Mouse (Mus musculus) heart, embryonic 14.5 days (tissue): ENCODE data around the gene Acrv1. TPM values are rescaled to one million over a fixed set of nuclear protein-coding genes. Genes with fewer than 3 reads are reported as not detected.

Experiments used
- ATAC-seq: fragments of 200-750 bp; cut with Nextera tagmentation; 2 replicates; pipeline ENCODE4 v1.8.0; 2017; ENCODE audit warnings: low read depth, moderate TSS enrichment; ENCODE audit not compliant: insufficient number of reproducible peaks, insufficient read depth, low FRiP score
- H3K27ac ChIP-seq, 2 experiments: fragments of 200-500 bp in 1 of 2; fragments of 300-500 bp in 1 of 2; sonication (generic) in 1 of 2; replicated peaks in 1 of 2; 2 replicates each; pipeline ENCODE4 v1.5.1; 2012 to 2014; ENCODE audit warnings: low read depth in 2 of 2, low read length in 2 of 2, control low read depth in 1 of 2, mild to moderate bottlenecking in 1 of 2, mixed read lengths in 1 of 2; ENCODE audit not compliant: control insufficient read depth in 1 of 2, insufficient read depth in 1 of 2
- H3K27me3 ChIP-seq: fragments of 300-500 bp; sonication (generic); 2 replicates; pipeline ENCODE4 v1.6.1; 2014; ENCODE audit warnings: mild to moderate bottlenecking, low read length, control low read depth; ENCODE audit not compliant: control insufficient read depth, insufficient read depth
- H3K36me3 ChIP-seq: fragments of 300-500 bp; sonication (generic); 2 replicates; pipeline ENCODE4 v1.6.1; 2014; ENCODE audit warnings: mild to moderate bottlenecking, control low read depth, low read length, mixed read lengths; ENCODE audit not compliant: control insufficient read depth, insufficient read depth
- H3K4me1 ChIP-seq, 2 experiments: fragments of 200-500 bp in 1 of 2; fragments of 300-500 bp in 1 of 2; sonication (generic) in 1 of 2; 2 replicates each; pipeline ENCODE4 v1.6.1; 2012 to 2014; ENCODE audit warnings: low read length in 2 of 2, control low read depth in 1 of 2, mixed read lengths in 1 of 2; ENCODE audit not compliant: control insufficient read depth in 2 of 2, insufficient read depth in 2 of 2
- H3K4me2 ChIP-seq: fragments of 300-500 bp; sonication (generic); 2 replicates; pipeline ENCODE4 v1.6.1; 2014; ENCODE audit warnings: mild to moderate bottlenecking, low read length
- H3K4me3 ChIP-seq, 2 experiments: fragments of 200-500 bp in 1 of 2; fragments of 300-500 bp in 1 of 2; sonication (generic) in 1 of 2; 2 replicates each; pipeline ENCODE4 v1.5.1; 2012 to 2014; ENCODE audit warnings: low read length in 2 of 2, mild to moderate bottlenecking in 2 of 2, control low read depth in 1 of 2, low read depth in 1 of 2, moderate library complexity in 1 of 2; ENCODE audit not compliant: control insufficient read depth in 1 of 2, insufficient read depth in 1 of 2
- H3K9ac ChIP-seq: fragments of 300-500 bp; sonication (generic); 2 replicates; pipeline ENCODE4 v1.6.1; 2014; ENCODE audit warnings: mild to moderate bottlenecking, low read length
- H3K9me3 ChIP-seq: fragments of 300-500 bp; sonication (generic); 2 replicates; pipeline ENCODE4 v1.6.1; 2016; ENCODE audit warnings: low read length, control low read depth; ENCODE audit not compliant: control insufficient read depth
- WGBS: fragments of 180-500 bp; shearing (Covaris S2); extraction: QIAGEN DNeasy Blood & Tissue Kit; methylation state at CpG from one replicate; pipeline ENCODE4 v1.1.7; 2014; 5-methylcytosine and 5-hydroxymethylcytosine counted together
- polyA plus RNA-seq: library from polyadenylated mRNA; unstranded; fragments of >200 nt; fragmentation: Nextera tagmentation; extraction: Ambion mirVana; gene quantifications from 2 replicates; pipeline ENCODE4 v1.2.1, GENCODE M21; 2014

Gene Acrv1
- polyA plus RNA-seq, 1 experiment from 2014 or later, result not detected

DNA sequence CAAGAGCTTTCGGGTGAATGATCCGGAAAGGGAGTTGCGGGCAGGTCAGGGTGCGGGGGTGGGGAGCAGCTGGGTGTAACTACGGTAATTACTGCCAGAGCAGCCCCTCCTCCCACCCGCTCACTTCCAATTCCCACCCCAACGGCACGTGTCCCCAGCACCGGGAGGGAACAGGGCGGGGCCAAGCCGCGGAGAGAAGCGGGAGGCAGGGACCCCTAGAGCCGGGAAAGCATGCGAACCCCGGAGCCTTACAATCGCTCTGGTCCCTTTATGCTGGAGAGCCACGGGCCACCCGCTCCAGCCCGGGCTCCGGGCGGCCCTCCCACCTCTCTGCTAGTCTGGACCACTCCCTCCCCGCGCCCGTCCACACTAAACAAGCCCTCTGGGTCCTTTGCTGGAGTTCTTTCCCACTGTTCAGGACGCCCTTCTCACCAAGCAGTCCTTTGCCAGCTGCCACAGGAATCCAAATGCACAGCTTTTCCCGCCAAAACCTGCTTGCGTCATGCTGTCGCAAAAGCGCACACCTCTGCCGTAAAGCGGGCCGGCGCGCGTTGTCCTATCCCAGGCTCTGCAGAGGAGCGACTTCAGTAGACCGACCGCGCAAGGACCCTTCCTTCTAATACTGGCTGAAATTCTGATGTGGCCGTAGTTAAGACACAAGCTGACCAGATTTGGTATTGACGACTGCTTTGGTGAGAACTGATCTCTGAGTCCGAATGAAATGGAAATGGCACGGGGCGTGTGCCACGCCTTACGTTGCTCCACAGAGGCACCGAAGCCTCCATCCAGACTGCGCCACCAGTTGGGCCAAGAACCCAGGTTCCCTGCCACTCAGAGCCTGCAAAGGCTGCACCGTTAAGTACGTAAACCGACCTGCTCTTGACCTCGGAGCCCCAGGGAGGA is 33.4 kb downstream of the Acrv1 start:
- Histone ChIP-seq H3K27ac (peak overlapping the region; percentile 71 to 80), H3K4me1 (peaks cover 2 to 13% of the 10 kb centered on the region in 2 experiments; a peak in 1 of 4 replicates), H3K9ac (peak overlapping the region; percentile 79), H3K9me3 (no peaks in the 10 kb centered on the region), H3K36me3 (peaks cover 46% of the 10 kb centered on the region), H3K27me3 (no peaks in the 10 kb centered on the region), H3K4me2 (peak overlapping the region; percentile 84), H3K4me3 (peak overlapping the region; percentile 59 to 85)
- peak; percentile 90 for ATAC-seq
- under 1% methylated on average over 48 of the region's 53 CpGs for WGBS

DNA sequence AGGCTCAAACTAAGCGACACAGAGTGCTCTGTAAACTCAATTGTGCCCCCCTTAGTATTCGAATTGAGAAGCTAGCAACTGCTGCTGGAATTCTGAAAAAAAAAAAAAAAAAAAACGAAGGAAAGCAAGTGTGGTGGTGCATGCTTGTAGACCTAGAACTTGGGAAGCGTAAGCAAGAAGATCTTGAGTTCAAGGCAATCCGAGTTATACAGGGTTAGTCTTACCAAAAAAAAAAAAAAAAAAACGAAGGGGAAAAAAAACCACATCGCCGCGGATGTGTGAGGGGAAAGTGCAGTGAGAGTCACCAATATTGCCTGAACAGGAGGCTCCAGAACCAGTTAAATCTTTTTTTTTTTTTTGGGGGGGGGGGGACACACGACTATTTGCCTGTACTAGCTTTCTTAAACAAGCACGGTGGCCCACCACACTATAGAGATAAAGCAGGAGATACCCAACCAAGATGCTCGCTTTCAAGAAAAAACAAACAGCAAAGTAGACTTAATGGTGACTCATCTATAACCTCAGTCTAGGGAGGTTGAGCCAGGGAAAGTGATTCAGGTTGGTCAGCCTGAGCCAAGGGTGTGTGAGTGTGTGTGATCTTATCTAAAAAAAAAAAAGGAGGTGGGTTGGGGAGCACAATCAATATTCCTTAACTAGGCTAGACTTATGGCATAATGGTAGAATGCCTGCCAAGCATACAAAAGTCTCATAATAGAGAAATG is 34.2 kb downstream of the Acrv1 start, which contains the start of gene Chek1:
Chek1 (minus strand) TSS at position 32 of the 722 bp plus-strand sequence.
- Histone ChIP-seq H3K27ac (peak within 1 kb of the TSS; percentile 71 to 80), H3K4me1 (peaks cover 2 to 13% of the 10 kb centered on the region in 2 experiments; a peak in 1 of 4 replicates), H3K9ac (peak within 1 kb of the TSS; percentile 79), H3K27me3 (no peaks in the 10 kb centered on the region), H3K4me3 (peak within 1 kb of the TSS; percentile 59 to 85), H3K36me3 (peaks cover 44% of the 10 kb centered on the region), H3K9me3 (no peaks in the 10 kb centered on the region), H3K4me2 (peak within 1 kb of the TSS; percentile 84)
- WGBS, result 2% methylated on average over 12 of the region's 12 CpGs
- 0 out of 2 replicates have a peak, but pooled peaks have one; percentile 13 for ATAC-seq

Other genes starting within 250 kb of the Acrv1 start
- gene Gm9513, start 217.6 kb upstream of the Acrv1 start, polyA plus RNA-seq, result not detected in 2 replicates
- gene Gm5615, start 151.3 kb upstream of the Acrv1 start, polyA plus RNA-seq, result not detected in 2 replicates
- not detected in 2 replicates for gene Gm17689, start 110.6 kb upstream of the Acrv1 start, polyA plus RNA-seq
- gene A630095E13Rik, start 49.8 kb upstream of the Acrv1 start, polyA plus RNA-seq, result not detected in 2 replicates
- 20.1 and 20.3 TPM in 2 replicates for gene Chek1, start 33.8 kb downstream of the Acrv1 start, polyA plus RNA-seq
- gene Stt3a, start 74.5 kb downstream of the Acrv1 start, polyA plus RNA-seq, result 116 and 130 TPM in 2 replicates
- 39.5 and 39.7 TPM in 2 replicates for gene Ei24, start 104.2 kb downstream of the Acrv1 start, polyA plus RNA-seq
- gene Fez1, start 128.6 kb downstream of the Acrv1 start, polyA plus RNA-seq, result 0.90 and 2.0 TPM in 2 replicates